Mouse (Mus musculus) E14TG2a.4 (cell line): ENCODE data around the gene 4933430I17Rik.

Experiments
- H3K27me3 ChIP-seq: 2 replicates; pipeline ENCODE4 v1.6.1; 2014; ENCODE audit warnings: low read length, control low read depth; ENCODE audit not compliant: insufficient read depth
- H3K36me3 ChIP-seq: 2 replicates; pipeline ENCODE4 v1.6.1; 2014; ENCODE audit warnings: low read length, control low read depth; ENCODE audit not compliant: insufficient read depth
- H3K4me1 ChIP-seq: replicated peaks from 2 replicates; pipeline ENCODE4 v1.6.1; 2014; ENCODE audit warnings: low read depth, low read length, control low read depth
- H3K4me3 ChIP-seq: replicated peaks from 2 replicates; pipeline ENCODE4 v1.5.1; 2014; ENCODE audit warnings: mild to moderate bottlenecking, low read length
- H3K9me3 ChIP-seq: 2 replicates; pipeline ENCODE4 v1.6.1; 2014; ENCODE audit warnings: low read length, control low read depth
- CTCF ChIP-seq: conservative IDR thresholded peaks from 2 replicates; pipeline ENCODE4 v1.5.1; 2014; ENCODE audit warnings: low read length
- NANOG ChIP-seq: IDR thresholded peaks from 2 replicates; pipeline ENCODE4 v1.6.1; 2014; ENCODE audit warnings: borderline replicate concordance, low read length, mixed read lengths
- POU5F1 ChIP-seq: IDR thresholded peaks from 2 replicates; pipeline ENCODE4 v1.6.1; 2014; ENCODE audit warnings: low read length, borderline replicate concordance

4933430I17Rik gene

DNA sequence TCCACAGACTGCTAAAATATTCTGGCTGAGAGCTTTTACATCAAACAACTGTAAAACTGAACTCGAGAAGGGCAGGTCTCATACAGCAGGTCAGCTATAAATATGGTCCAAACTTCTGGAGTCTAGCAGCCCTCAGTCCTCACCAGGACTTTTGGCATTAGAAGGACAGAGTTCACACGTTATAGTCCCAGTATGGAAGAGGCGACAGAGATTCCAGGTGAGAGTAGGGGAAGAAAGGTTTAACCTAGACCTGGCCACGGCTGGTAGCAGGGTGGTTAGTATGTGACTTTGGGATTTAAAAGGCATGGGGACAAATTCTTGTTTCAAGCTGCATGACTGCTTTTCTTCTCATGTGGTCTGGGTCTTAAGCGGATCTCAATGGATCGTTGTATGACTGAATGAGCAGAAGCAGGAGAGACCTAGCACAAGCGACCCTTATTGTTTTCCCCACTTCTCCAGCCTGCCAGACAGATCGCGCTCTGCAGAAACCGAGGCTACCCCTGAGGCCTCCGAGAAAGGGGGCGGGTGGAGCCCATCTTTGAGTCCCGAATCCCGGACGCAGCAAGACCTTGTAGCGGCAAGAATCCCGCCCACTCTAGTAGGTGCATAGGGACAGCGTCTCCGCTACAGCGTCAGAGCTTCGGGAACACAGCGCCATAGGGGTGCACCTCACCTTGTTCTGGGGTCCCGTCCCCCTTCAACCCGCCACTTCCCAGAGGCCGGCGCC, 5.9 kb upstream of the 4933430I17Rik start:
- no peak for TF ChIP-seq POU5F1
- TF ChIP-seq NANOG, result no peak
- H3K4me1 ChIP-seq, result peaks cover 37% of the 10 kb centered on the region
- peaks cover 6% of the 10 kb centered on the region for H3K9me3 ChIP-seq
- H3K36me3 ChIP-seq, result peaks cover 33% of the 10 kb centered on the region
- H3K27me3 ChIP-seq, result peaks cover 4% of the 10 kb centered on the region; the same call in 1 of the 2 replicates
- peak overlapping the region; percentile 88 for H3K4me3 ChIP-seq

- Histone ChIP-seq H3K36me3 (peaks cover 34% of the 10 kb centered on the region), H3K27me3 (peaks cover 4% of the 10 kb centered on the region; the same call in 1 of the 2 replicates), H3K4me1 (peaks cover 35% of the 10 kb centered on the region), H3K9me3 (peaks cover 6% of the 10 kb centered on the region), H3K4me3 (peak within 1 kb of the TSS; percentile 88)
- TF ChIP-seq CTCF (no peak), NANOG (no peak), POU5F1 (no peak)
Observed at GRCm38 (mm10) chr4:62519849-62520233, 5.3 kb upstream of the 4933430I17Rik start, which contains the start of gene Alad. Alad (minus strand) TSS chr4:62519918.

GRCm38 (mm10) chr4:62520892-62521400, 4.2 kb upstream of the 4933430I17Rik start:
- H3K27me3 ChIP-seq, result peaks cover 4% of the 10 kb centered on the region; the same call in 1 of the 2 replicates
- peaks cover 6% of the 10 kb centered on the region for H3K9me3 ChIP-seq
- peaks cover 29% of the 10 kb centered on the region for H3K36me3 ChIP-seq
- TF ChIP-seq CTCF, result no peak
- no peak for TF ChIP-seq POU5F1
- TF ChIP-seq NANOG, result no peak
- peaks cover 35% of the 10 kb centered on the region for H3K4me1 ChIP-seq
- peak overlapping the region; percentile 88; the same call in 1 of the 2 replicates for H3K4me3 ChIP-seq

- TF ChIP-seq CTCF (no peak), POU5F1 (no peak), NANOG (no peak)
- Histone ChIP-seq H3K27me3 (peaks cover 7% of the 10 kb centered on the region), H3K4me3 (peak overlapping the region; percentile 95; the same call in 1 of the 2 replicates), H3K36me3 (peaks cover 29% of the 10 kb centered on the region), H3K9me3 (no peaks in the 10 kb centered on the region), H3K4me1 (peaks cover 24% of the 10 kb centered on the region)
Observed at GRCm38 (mm10) chr4:62525489-62525811, 281 bp downstream of the 4933430I17Rik start.

- peaks cover 29% of the 10 kb centered on the region for H3K36me3 ChIP-seq
- peaks cover 26% of the 10 kb centered on the region for H3K4me1 ChIP-seq
- no peak overlapping the region for H3K4me3 ChIP-seq
- H3K27me3 ChIP-seq, result peaks cover 7% of the 10 kb centered on the region
- no peaks in the 10 kb centered on the region for H3K9me3 ChIP-seq
- no peak for TF ChIP-seq CTCF
- TF ChIP-seq NANOG, result no peak
- TF ChIP-seq POU5F1, result no peak
Observed at GRCm38 (mm10) chr4:62526256-62526655, 1.1 kb downstream of the 4933430I17Rik start.

DNA sequence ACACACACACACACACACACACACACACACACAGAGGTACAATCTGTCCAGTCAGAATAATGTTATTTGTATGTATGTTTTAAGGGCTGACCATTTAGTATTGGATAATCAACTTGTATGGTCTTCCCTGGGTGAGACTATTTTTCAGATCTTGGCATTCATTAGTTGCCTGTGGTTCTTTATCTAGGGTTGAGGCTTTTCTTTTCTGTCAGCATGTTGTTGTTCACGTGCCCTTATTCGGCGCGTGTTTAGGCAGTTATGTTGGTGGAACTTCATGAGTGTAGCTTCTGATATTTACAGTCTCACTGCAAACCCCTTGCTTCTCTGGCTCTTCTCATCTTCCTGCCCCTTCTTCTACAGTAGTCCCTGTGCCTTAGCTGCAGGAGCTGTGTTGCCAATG, 2.5 kb downstream of the 4933430I17Rik start:
- TF ChIP-seq NANOG (no peak), POU5F1 (no peak), CTCF (no peak)
- peaks cover 17% of the 10 kb centered on the region for H3K36me3 ChIP-seq
- no peak overlapping the region for H3K4me3 ChIP-seq
- H3K27me3 ChIP-seq, result peaks cover 7% of the 10 kb centered on the region
- no peaks in the 10 kb centered on the region for H3K9me3 ChIP-seq
- peaks cover 31% of the 10 kb centered on the region for H3K4me1 ChIP-seq

GRCm38 (mm10) chr4:62533729-62534128, 8.6 kb downstream of the 4933430I17Rik start:
- peaks cover 19% of the 10 kb centered on the region for H3K4me1 ChIP-seq
- H3K9me3 ChIP-seq, result no peaks in the 10 kb centered on the region
- H3K27me3 ChIP-seq, result no peaks in the 10 kb centered on the region
- H3K4me3 ChIP-seq, result no peak overlapping the region
- no peaks in the 10 kb centered on the region for H3K36me3 ChIP-seq
- no peak for TF ChIP-seq NANOG
- TF ChIP-seq CTCF, result no peak
- no peak for TF ChIP-seq POU5F1

DNA sequence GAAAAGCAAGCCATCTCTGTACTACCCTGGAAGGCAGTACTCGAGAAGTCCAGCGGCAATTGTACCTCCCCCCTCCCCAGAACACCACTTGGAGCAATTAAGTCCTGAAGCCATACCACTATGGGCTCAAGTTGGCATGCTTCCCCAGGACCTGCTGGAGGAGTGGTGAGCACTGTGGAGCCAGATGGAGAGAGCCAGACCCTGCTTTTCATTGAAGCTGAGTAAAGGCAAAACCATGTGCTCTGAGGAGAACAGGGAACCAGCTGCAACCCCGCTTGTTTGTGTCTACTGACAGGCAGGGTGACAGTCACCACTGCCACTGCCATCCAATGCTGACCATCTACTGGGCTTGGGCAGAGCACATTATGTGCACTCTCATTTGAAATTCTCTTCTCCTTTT, 16.6 kb downstream of the 4933430I17Rik start:
- Histone ChIP-seq H3K4me3 (no peak overlapping the region), H3K9me3 (peaks cover 12% of the 10 kb centered on the region), H3K4me1 (peaks cover 3% of the 10 kb centered on the region; the same call in 1 of the 2 replicates), H3K27me3 (0 out of 2 replicates have a peak, but pooled peaks cover 7% of the 10 kb centered on the region), H3K36me3 (no peaks in the 10 kb centered on the region)
- TF ChIP-seq NANOG (no peak), POU5F1 (no peak)
